Mouse (Mus musculus) MEL (cell line): ENCODE measurements around the gene Hnrnpr. TPM values are rescaled to one million over a fixed set of nuclear protein-coding genes. Genes with fewer than 3 reads are reported as not detected.

Experiments
- DNase-seq: peaks from one replicate; pipeline ENCODE4 v3.0.0; 2011; ENCODE audit warnings: low read depth, low spot score
- H3K27ac ChIP-seq: 2 replicates; pipeline ENCODE4 v1.5.1; 2012; ENCODE audit warnings: low read depth, mild to moderate bottlenecking, control low read depth, low read length, moderate library complexity; ENCODE audit not compliant: control insufficient read depth
- H3K27me3 ChIP-seq, 2 experiments: fragments of 150-350 bp in 1 of 2; sonication (generic) in 1 of 2; 2 replicates each; pipeline ENCODE4 v1.6.1; 2012; ENCODE audit warnings: low read length in 2 of 2, mild to moderate bottlenecking in 2 of 2, improper control_type of control experiment in 1 of 2, moderate library complexity in 1 of 2; ENCODE audit not compliant: insufficient read depth in 2 of 2, control insufficient read depth in 1 of 2
- H3K36me3 ChIP-seq, 2 experiments: 2 replicates each; pipeline ENCODE4 v1.6.1; 2012 to 2014; ENCODE audit warnings: low read length in 2 of 2, improper control_type of control experiment in 1 of 2, inconsistent platforms in 1 of 2, mild to moderate bottlenecking in 1 of 2; ENCODE audit not compliant: insufficient read depth in 2 of 2, control insufficient read depth in 1 of 2
- H3K4me1 ChIP-seq, 2 experiments: fragments of 150-350 bp in 1 of 2; sonication (generic) in 1 of 2; 2 replicates each; pipeline ENCODE4 v1.6.1; 2012; ENCODE audit warnings: low read length in 2 of 2, improper control_type of control experiment in 1 of 2, mild to moderate bottlenecking in 1 of 2; ENCODE audit not compliant: insufficient read depth in 2 of 2, control insufficient read depth in 1 of 2
- H3K4me3 ChIP-seq, 2 experiments: fragments of 150-350 bp in 1 of 2; sonication (generic) in 1 of 2; 2 replicates each; pipeline ENCODE4 v1.5.1; 2012; ENCODE audit warnings: low read depth in 2 of 2, low read length in 2 of 2, mild to moderate bottlenecking in 2 of 2, moderate library complexity in 2 of 2, control low read depth in 1 of 2, improper control_type of control experiment in 1 of 2; ENCODE audit not compliant: control insufficient read depth in 1 of 2, insufficient read depth in 1 of 2
- H3K79me2 ChIP-seq: 2 replicates; pipeline ENCODE4 v1.6.1; 2012; ENCODE audit warnings: mild to moderate bottlenecking, low read length, moderate library complexity; ENCODE audit not compliant: control insufficient read depth, poor library complexity, insufficient read depth
- H3K9ac ChIP-seq: 2 replicates; pipeline ENCODE4 v1.6.1; 2012; ENCODE audit warnings: low read depth, mild to moderate bottlenecking, control low read depth, low read length, moderate library complexity; ENCODE audit not compliant: control insufficient read depth, poor library complexity, severe bottlenecking
- H3K9me3 ChIP-seq: fragments of 150-350 bp; sonication (generic); replicated peaks from 2 replicates; pipeline ENCODE4 v1.6.1; 2012; ENCODE audit warnings: mild to moderate bottlenecking, low read length, improper control_type of control experiment, moderate library complexity; ENCODE audit not compliant: insufficient read depth
- CTCF ChIP-seq, 3 experiments: IDR thresholded peaks in 2 of 3; conservative IDR thresholded peaks in 1 of 3; 2 replicates each; pipeline ENCODE4 v1.5.1; 2011 to 2012; ENCODE audit warnings: low read length in 3 of 3, low read depth in 2 of 3, mild to moderate bottlenecking in 2 of 3, improper control_type of control experiment in 1 of 3, inconsistent platforms in 1 of 3, mixed read lengths in 1 of 3, moderate library complexity in 1 of 3; ENCODE audit not compliant: control insufficient read depth in 1 of 3, insufficient read depth in 1 of 3, poor library complexity in 1 of 3, severe bottlenecking in 1 of 3
- E2F4 ChIP-seq: IDR thresholded peaks from 2 replicates; pipeline ENCODE4 v1.6.1; 2011; ENCODE audit warnings: low read depth, low read length, improper control_type of control experiment, borderline replicate concordance
- EP300 ChIP-seq, 2 experiments: IDR thresholded peaks; 2 replicates each; pipeline ENCODE4 v1.6.1; 2011; ENCODE audit warnings: improper control_type of control experiment in 2 of 2, low read length in 2 of 2, low read depth in 1 of 2, mild to moderate bottlenecking in 1 of 2
- GATA1 ChIP-seq: IDR thresholded peaks from 2 replicates; pipeline ENCODE4 v1.6.1; 2011; ENCODE audit warnings: low read depth, low read length, improper control_type of control experiment
- HCFC1 ChIP-seq: IDR thresholded peaks from 2 replicates; pipeline ENCODE4 v1.6.1; 2012; ENCODE audit warnings: low read depth, mild to moderate bottlenecking, inconsistent platforms, low read length, improper control_type of control experiment, moderate library complexity
- JUND ChIP-seq: IDR thresholded peaks from 2 replicates; pipeline ENCODE4 v1.6.1; 2011; ENCODE audit warnings: low read depth, mild to moderate bottlenecking, improper control_type of control experiment, low read length
- MAX ChIP-seq: IDR thresholded peaks from 2 replicates; pipeline ENCODE4 v1.6.1; 2011; ENCODE audit warnings: low read length, improper control_type of control experiment
- MXI1 ChIP-seq: IDR thresholded peaks from 2 replicates; pipeline ENCODE4 v1.6.1; 2011; ENCODE audit warnings: mild to moderate bottlenecking, low read depth, low read length, improper control_type of control experiment
- MYB ChIP-seq: IDR thresholded peaks from 2 replicates; pipeline ENCODE4 v1.6.1; 2011; ENCODE audit warnings: mild to moderate bottlenecking, low read depth, low read length, improper control_type of control experiment
- MYC ChIP-seq: IDR thresholded peaks from 2 replicates; pipeline ENCODE4 v1.6.1; 2011; ENCODE audit warnings: low read depth, mild to moderate bottlenecking, low read length, improper control_type of control experiment, moderate library complexity
- NELFE ChIP-seq: IDR thresholded peaks from 2 replicates; pipeline ENCODE4 v1.6.1; 2011; ENCODE audit warnings: low read depth, low read length, improper control_type of control experiment
- POLR2A ChIP-seq, 2 experiments: IDR thresholded peaks; 2 replicates each; pipeline ENCODE4 v1.6.1; 2011 to 2012; ENCODE audit warnings: low read length in 2 of 2, mild to moderate bottlenecking in 2 of 2, control low read depth in 1 of 2, improper control_type of control experiment in 1 of 2, low read depth in 1 of 2, moderate library complexity in 1 of 2; ENCODE audit not compliant: control insufficient read depth in 1 of 2, insufficient read depth in 1 of 2, poor library complexity in 1 of 2
- POLR2AphosphoS2 ChIP-seq: IDR thresholded peaks from 2 replicates; pipeline ENCODE4 v1.6.1; 2011; ENCODE audit warnings: low read length, improper control_type of control experiment
- RAD21 ChIP-seq: IDR thresholded peaks from 2 replicates; pipeline ENCODE4 v1.6.1; 2011; ENCODE audit warnings: mild to moderate bottlenecking, low read depth, low read length, improper control_type of control experiment
- SIN3A ChIP-seq: IDR thresholded peaks from 2 replicates; pipeline ENCODE4 v1.6.1; 2012; ENCODE audit warnings: low read length, improper control_type of control experiment, inconsistent platforms
- TAL1 ChIP-seq: IDR thresholded peaks from 2 replicates; pipeline ENCODE4 v1.6.1; 2012; ENCODE audit warnings: mild to moderate bottlenecking, inconsistent platforms, low read length, moderate library complexity, mixed read lengths
- TBP ChIP-seq: IDR thresholded peaks from 2 replicates; pipeline ENCODE4 v1.8.0; 2011; ENCODE audit warnings: low read depth, low read length, improper control_type of control experiment
- USF1 ChIP-seq: IDR thresholded peaks from 2 replicates; pipeline ENCODE4 v1.6.1; 2014; ENCODE audit warnings: low read depth, mild to moderate bottlenecking, inconsistent platforms, low read length, improper control_type of control experiment, moderate library complexity
- USF2 ChIP-seq, 2 experiments: IDR thresholded peaks; 2 replicates each; pipeline ENCODE4 v1.6.1; 2011 to 2012; ENCODE audit warnings: improper control_type of control experiment in 2 of 2, low read length in 2 of 2, borderline replicate concordance in 1 of 2, inconsistent platforms in 1 of 2, low read depth in 1 of 2, mild to moderate bottlenecking in 1 of 2; ENCODE audit not compliant: insufficient read depth in 1 of 2
- ZKSCAN1 ChIP-seq: IDR thresholded peaks from 2 replicates; pipeline ENCODE4 v1.6.1; 2012; ENCODE audit warnings: low read depth, mild to moderate bottlenecking, inconsistent platforms, low read length, improper control_type of control experiment, moderate library complexity
- ZMIZ1 ChIP-seq: IDR thresholded peaks from 2 replicates; pipeline ENCODE4 v1.6.1; 2012; ENCODE audit warnings: low read depth, mild to moderate bottlenecking, inconsistent platforms, low read length, improper control_type of control experiment, moderate library complexity
- polyA plus RNA-seq, 2 experiments: library from polyadenylated mRNA; stranded (reverse) in 1 of 2; unstranded in 1 of 2; fragments of >175 nt in 1 of 2; fragments of >200 nt in 1 of 2; gene quantifications; 2 replicates each; pipeline versions ENCODE4 v1.2.1 to v1.2.4; 2012; ENCODE audit warnings: low replicate concordance in 2 of 2, low read depth in 1 of 2; ENCODE audit not compliant: insufficient read length in 2 of 2, insufficient read depth in 1 of 2, missing spikeins in 1 of 2
- total RNA-seq: library from RNA; depleted of rRNA; stranded (reverse); fragments of 300-350 nt; gene quantifications from 2 replicates; pipeline ENCODE4 v1.2.3, GENCODE M21; 2012

Hnrnpr gene
- total and polyA plus RNA-seq, 3 experiments = 97.2 to 366 (median 148) TPM

GRCm38 (mm10) chr4:136304181-136304580 is 6.6 kb upstream of the Hnrnpr start:
- no peak for TF ChIP-seq MAX
- no peak for TF ChIP-seq E2F4
- no peak for TF ChIP-seq CTCF (IDR thresholded peaks at IDR 0.05 in 2 of 3, conservative IDR thresholded peaks at IDR 0.05 in 1 of 3; ENCODE audit: control insufficient read depth in 1 of 3, insufficient read depth in 1 of 3, low read depth in 2 of 3, low read length in 3 of 3, poor library complexity in 1 of 3, severe bottlenecking in 1 of 3)
- no peak for TF ChIP-seq USF2 (IDR thresholded peaks at IDR 0.05; ENCODE audit: borderline replicate concordance in 1 of 2, insufficient read depth in 1 of 2, low read depth in 1 of 2, low read length in 2 of 2)
- no peak for TF ChIP-seq USF1
- H3K36me3 ChIP-seq = peaks cover 0 to 2% of the 10 kb centered on the region in 2 experiments; a peak in 1 of 4 replicates
- peaks cover 0 to 1% of the 10 kb centered on the region in 2 experiments; a peak in 2 of 4 replicates for H3K27me3 ChIP-seq
- no peak overlapping the region for H3K9ac ChIP-seq
- no peaks in the 10 kb centered on the region for H3K79me2 ChIP-seq
- H3K4me1 ChIP-seq = 0 out of 4 replicates have a peak, but pooled peaks cover 3% of the 10 kb centered on the region in 2 experiments
- H3K9me3 ChIP-seq = no peaks in the 10 kb centered on the region
- no peak overlapping the region for H3K27ac ChIP-seq
- H3K4me3 ChIP-seq = no peak overlapping the region
- DNase-seq = no peak

- Histone ChIP-seq H3K27me3 (no peaks in the 10 kb centered on the region), H3K27ac (no peak overlapping the region), H3K4me3 (no peak overlapping the region), H3K36me3 (peaks cover 0 to 11% of the 10 kb centered on the region in 2 experiments; a peak in 3 of 4 replicates)
- no peak for DNase-seq
- no peak for TF ChIP-seq EP300 (IDR thresholded peaks at IDR 0.05; ENCODE audit: low read depth in 1 of 2, low read length in 2 of 2)
- no peak for TF ChIP-seq JUND
- TF ChIP-seq TAL1 = no peak
- peak in 1 of 3 experiments; percentile 14; a peak in 1 of 6 replicates for TF ChIP-seq CTCF (IDR thresholded peaks at IDR 0.05 in 2 of 3, conservative IDR thresholded peaks at IDR 0.05 in 1 of 3; ENCODE audit: control insufficient read depth in 1 of 3, insufficient read depth in 1 of 3, low read depth in 2 of 3, low read length in 3 of 3, poor library complexity in 1 of 3, severe bottlenecking in 1 of 3)
- no peak for TF ChIP-seq NELFE
- TF ChIP-seq, all 39 proteins: peak for 1
- Histone ChIP-seq H3K9me3 (no peaks in the 10 kb centered on the region), H3K4me1 (peaks cover 10 to 12% of the 10 kb centered on the region in 2 experiments; a peak in 2 of 4 replicates), H3K9ac (no peak overlapping the region), H3K79me2 (peaks cover 27% of the 10 kb centered on the region)
These were observed 2.4 kb upstream of the Hnrnpr start for GRCm38 (mm10) chr4:136308355-136308754.

- Histone ChIP-seq H3K4me1 (peaks cover 10 to 15% of the 10 kb centered on the region in 2 experiments; a peak in 2 of 4 replicates), H3K4me3 (peak overlapping the region; percentile 65 to 68), H3K9me3 (no peaks in the 10 kb centered on the region), H3K79me2 (peaks cover 38% of the 10 kb centered on the region), H3K36me3 (peaks cover 2 to 22% of the 10 kb centered on the region in 2 experiments; a peak in 3 of 4 replicates), H3K9ac (peak overlapping the region; percentile 84), H3K27me3 (no peaks in the 10 kb centered on the region), H3K27ac (peak overlapping the region; percentile 97)
- TF ChIP-seq ZKSCAN1 (no peak), MYB (no peak), MAX (peak; percentile 36; the same call in 1 of the 2 replicates), MYC (no peak), RAD21 (no peak), TBP (peak; percentile 96), ZMIZ1 (0 out of 2 replicates have a peak, but pooled peaks have one; percentile 53), MXI1 (peak; percentile 88), NELFE (peak; percentile 84), SIN3A (peak; percentile 74), GATA1 (peak; percentile 11; the same call in 1 of the 2 replicates), POLR2AphosphoS2 (peak; percentile 74), HCFC1 (peak; percentile 58; the same call in 1 of the 2 replicates), POLR2A (IDR thresholded peaks at IDR 0.05; ENCODE audit: control insufficient read depth in 1 of 2, insufficient read depth in 1 of 2, low read depth in 1 of 2, low read length in 2 of 2, poor library complexity in 1 of 2) (peak; percentile 41 to 75; a peak in 3 of 4 replicates)
- peak; percentile 96 for DNase-seq
These were observed 962 bp upstream of the Hnrnpr start for GRCm38 (mm10) chr4:136309780-136310179.
